Mouse (Mus musculus): Measurements from ENCODE around the gene Ccn5. TPM values are rescaled to one million over a fixed set of nuclear protein-coding genes. Genes with fewer than 3 reads are reported as not detected.

The Ccn5 gene
- polyA plus RNA-seq (2016; fragmentation: Nextera tagmentation; extraction: Ambion mirVana) = 0.14 and 0.26 TPM in 2 replicates

DNA sequence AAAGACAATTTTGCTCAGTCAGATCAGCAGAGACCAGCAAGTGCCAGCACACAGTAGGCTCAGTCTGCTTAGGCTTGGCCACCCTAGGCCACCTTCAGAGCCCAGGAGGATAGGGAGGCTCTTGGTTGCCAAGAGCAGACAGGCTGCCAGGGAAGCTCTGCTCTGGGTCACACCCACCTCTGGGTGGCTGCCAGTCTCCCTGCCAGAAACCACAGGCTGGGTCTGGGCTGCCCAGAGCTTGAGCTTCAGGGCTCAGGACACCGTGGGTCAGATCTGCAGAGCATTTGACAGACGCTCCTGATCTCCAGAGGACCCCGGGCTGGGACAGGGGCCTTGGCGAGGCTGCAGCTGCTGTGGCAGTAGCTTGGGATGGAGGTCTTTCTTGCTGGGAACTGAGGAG, at the start of gene Ccn5:
TSS of gene Ccn5 (plus strand) at position 255 of the 400 bp plus-strand sequence.
- WGBS = 63% methylated on average over 4 of the region's 4 CpGs
- H3K4me3 ChIP-seq = no peak within 1 kb of the TSS
- H3K4me1 ChIP-seq (replicated peaks) = no peaks in the 10 kb centered on the region
- peaks cover 20% of the 10 kb centered on the region for H3K27me3 ChIP-seq (replicated peaks)
- no peak for ATAC-seq (ENCODE audit: insufficient number of reproducible peaks, low FRiP score)
- no peak within 1 kb of the TSS for H3K27ac ChIP-seq (ENCODE audit: poor library complexity, severe bottlenecking)
- no peaks in the 10 kb centered on the region for H3K36me3 ChIP-seq
- H3K9me3 ChIP-seq (replicated peaks) = no peaks in the 10 kb centered on the region
- no peak within 1 kb of the TSS for H3K9ac ChIP-seq
- H3K4me2 ChIP-seq = no peak within 1 kb of the TSS

DNA sequence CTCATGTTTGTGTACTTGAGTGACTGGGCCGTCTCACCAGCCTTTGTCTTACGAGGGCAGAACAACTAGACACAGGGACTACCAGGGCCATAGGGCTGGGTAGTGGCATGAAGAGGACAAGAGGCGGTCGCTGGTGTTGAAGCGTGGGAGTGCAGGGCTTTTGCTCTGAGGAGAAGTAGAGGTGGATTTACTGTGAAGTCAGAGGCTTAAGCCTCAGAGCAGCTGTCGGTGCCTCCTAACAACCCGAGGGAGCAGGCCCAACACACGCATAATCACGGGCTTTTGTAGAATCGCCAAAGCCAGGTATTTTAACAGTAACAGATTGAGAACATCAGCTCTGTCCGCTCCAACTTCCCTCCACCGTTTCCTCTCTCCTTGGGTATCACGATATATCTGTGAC, 44.0 kb upstream of the Ccn5 start:
- Histone ChIP-seq H3K36me3 (no peaks in the 10 kb centered on the region), H3K27me3 (replicated peaks) (peaks cover 55% of the 10 kb centered on the region), H3K9me3 (replicated peaks) (no peaks in the 10 kb centered on the region), H3K9ac (no peak overlapping the region), H3K4me1 (replicated peaks) (no peaks in the 10 kb centered on the region), H3K4me2 (no peak overlapping the region), H3K27ac (ENCODE audit: poor library complexity, severe bottlenecking) (no peak overlapping the region), H3K4me3 (no peak overlapping the region)
- no peak for ATAC-seq (ENCODE audit: insufficient number of reproducible peaks, low FRiP score)
- 19% methylated on average over 13 of the region's 13 CpGs for WGBS

DNA sequence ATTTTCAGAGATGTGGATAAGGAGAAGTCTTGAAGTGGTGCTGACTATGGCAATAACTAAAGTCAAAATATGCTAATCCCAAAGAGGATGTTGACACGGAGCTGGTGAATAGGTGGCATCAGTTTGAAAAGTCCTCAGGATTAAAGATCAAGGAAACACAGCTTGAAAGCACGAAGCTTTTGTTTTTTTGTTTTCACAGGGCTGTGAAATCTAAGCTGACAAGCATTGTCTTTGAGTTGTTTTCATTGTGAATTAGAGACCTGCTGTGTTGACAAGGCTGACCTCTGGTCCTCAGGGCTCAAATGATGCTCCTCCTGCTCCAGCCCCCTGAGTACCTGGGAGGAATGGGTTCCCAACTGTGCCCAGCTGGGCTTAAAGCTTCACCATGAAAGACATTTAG, 43.6 kb upstream of the Ccn5 start:
- no peaks in the 10 kb centered on the region for H3K4me1 ChIP-seq (replicated peaks)
- ATAC-seq (ENCODE audit: insufficient number of reproducible peaks, low FRiP score) = no peak
- H3K27me3 ChIP-seq (replicated peaks) = peaks cover 51% of the 10 kb centered on the region
- no peak overlapping the region for H3K9ac ChIP-seq
- no peak overlapping the region for H3K27ac ChIP-seq (ENCODE audit: poor library complexity, severe bottlenecking)
- H3K9me3 ChIP-seq (replicated peaks) = no peaks in the 10 kb centered on the region
- H3K4me3 ChIP-seq = no peak overlapping the region
- H3K36me3 ChIP-seq = no peaks in the 10 kb centered on the region
- no peak overlapping the region for H3K4me2 ChIP-seq
- WGBS = 6% methylated on average over 2 of the region's 2 CpGs

- Histone ChIP-seq H3K27ac (ENCODE audit: poor library complexity, severe bottlenecking) (no peak overlapping the region), H3K4me2 (no peak overlapping the region), H3K36me3 (no peaks in the 10 kb centered on the region), H3K9me3 (replicated peaks) (no peaks in the 10 kb centered on the region), H3K27me3 (replicated peaks) (peaks cover 40% of the 10 kb centered on the region), H3K4me1 (replicated peaks) (peaks cover 14% of the 10 kb centered on the region), H3K9ac (no peak overlapping the region), H3K4me3 (no peak overlapping the region)
- 78% methylated on average over 4 of the region's 4 CpGs for WGBS
- ATAC-seq (ENCODE audit: insufficient number of reproducible peaks, low FRiP score) = no peak
Observed at GRCm38 (mm10) chr2:163778896-163779295, 41.8 kb upstream of the Ccn5 start.

GRCm38 (mm10) chr2:163783368-163783767, 37.3 kb upstream of the Ccn5 start:
- Histone ChIP-seq H3K9me3 (replicated peaks) (no peaks in the 10 kb centered on the region), H3K27ac (ENCODE audit: poor library complexity, severe bottlenecking) (peak overlapping the region; percentile 31), H3K4me3 (no peak overlapping the region), H3K4me2 (no peak overlapping the region), H3K4me1 (replicated peaks) (peaks cover 16% of the 10 kb centered on the region), H3K9ac (no peak overlapping the region), H3K36me3 (no peaks in the 10 kb centered on the region), H3K27me3 (replicated peaks) (peaks cover 8% of the 10 kb centered on the region)
- ATAC-seq (ENCODE audit: insufficient number of reproducible peaks, low FRiP score) = no peak
- 55% methylated on average over 6 of the region's 6 CpGs for WGBS

DNA sequence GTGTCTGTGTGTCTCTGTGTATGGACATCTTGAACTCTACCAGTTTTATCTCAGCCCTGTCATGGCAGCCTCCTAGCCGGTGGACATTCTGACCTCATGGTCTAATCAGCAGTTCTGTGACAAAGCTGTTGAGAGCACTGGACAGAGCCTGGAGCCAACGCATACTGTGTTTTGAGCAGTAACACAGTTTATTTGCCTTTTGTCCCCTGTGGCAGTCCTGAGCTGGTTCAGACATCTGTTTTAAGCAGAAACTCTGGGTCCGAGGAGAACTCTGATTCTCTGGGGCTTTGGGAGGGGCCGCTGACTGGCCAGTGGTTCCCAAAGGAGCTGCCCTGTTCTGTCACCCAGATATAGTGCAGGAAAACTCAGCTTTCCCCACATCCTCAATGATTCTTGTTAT, 36.8 kb upstream of the Ccn5 start:
- peaks cover 8% of the 10 kb centered on the region for H3K27me3 ChIP-seq (replicated peaks)
- H3K4me2 ChIP-seq = no peak overlapping the region
- WGBS = 26% methylated on average over 4 of the region's 4 CpGs
- no peak overlapping the region for H3K4me3 ChIP-seq
- ATAC-seq (ENCODE audit: insufficient number of reproducible peaks, low FRiP score) = no peak
- peak overlapping the region; percentile 31 for H3K27ac ChIP-seq (ENCODE audit: poor library complexity, severe bottlenecking)
- peaks cover 16% of the 10 kb centered on the region for H3K4me1 ChIP-seq (replicated peaks)
- no peaks in the 10 kb centered on the region for H3K9me3 ChIP-seq (replicated peaks)
- no peak overlapping the region for H3K9ac ChIP-seq
- no peaks in the 10 kb centered on the region for H3K36me3 ChIP-seq

GRCm38 (mm10) chr2:163787086-163787485, 33.6 kb upstream of the Ccn5 start:
- no peak for ATAC-seq (ENCODE audit: insufficient number of reproducible peaks, low FRiP score)
- Histone ChIP-seq H3K4me2 (no peak overlapping the region), H3K27ac (ENCODE audit: poor library complexity, severe bottlenecking) (no peak overlapping the region), H3K9me3 (replicated peaks) (no peaks in the 10 kb centered on the region), H3K9ac (no peak overlapping the region), H3K27me3 (replicated peaks) (no peaks in the 10 kb centered on the region), H3K4me3 (no peak overlapping the region), H3K4me1 (replicated peaks) (peaks cover 16% of the 10 kb centered on the region), H3K36me3 (no peaks in the 10 kb centered on the region)
- 81% methylated on average over 6 of the region's 6 CpGs for WGBS

DNA sequence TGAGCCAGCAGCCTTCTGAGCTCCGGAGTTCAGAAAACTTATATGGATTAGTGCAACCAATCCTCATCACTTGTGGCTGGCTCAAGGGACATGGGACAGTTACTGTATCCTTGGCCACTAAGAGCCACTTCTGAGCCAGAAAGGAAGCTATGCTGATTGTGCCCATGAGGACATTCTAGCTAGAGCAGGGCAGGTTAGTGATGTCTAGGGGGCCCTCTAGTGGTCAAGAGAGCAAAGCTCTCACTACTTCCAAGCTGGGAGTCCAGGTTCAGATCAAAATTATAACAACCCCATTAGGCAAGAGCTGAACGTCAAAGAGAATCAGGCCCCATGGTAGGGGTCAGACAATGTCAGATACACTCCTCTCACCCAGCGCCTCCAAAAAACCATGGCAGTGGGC, 33.0 kb upstream of the Ccn5 start:
- Histone ChIP-seq H3K9me3 (replicated peaks) (no peaks in the 10 kb centered on the region), H3K36me3 (no peaks in the 10 kb centered on the region), H3K27ac (ENCODE audit: poor library complexity, severe bottlenecking) (no peak overlapping the region), H3K9ac (no peak overlapping the region), H3K27me3 (replicated peaks) (no peaks in the 10 kb centered on the region), H3K4me1 (replicated peaks) (peaks cover 14% of the 10 kb centered on the region), H3K4me3 (no peak overlapping the region), H3K4me2 (no peak overlapping the region)
- peak; percentile 42; the same call in 1 of the 2 replicates for ATAC-seq (ENCODE audit: insufficient number of reproducible peaks, low FRiP score)
- 43% methylated on average over 3 of the region's 3 CpGs for WGBS

GRCm38 (mm10) chr2:163788484-163788883, 32.2 kb upstream of the Ccn5 start:
- Histone ChIP-seq H3K4me3 (no peak overlapping the region), H3K27me3 (replicated peaks) (no peaks in the 10 kb centered on the region), H3K27ac (ENCODE audit: poor library complexity, severe bottlenecking) (no peak overlapping the region), H3K36me3 (no peaks in the 10 kb centered on the region), H3K4me2 (no peak overlapping the region), H3K9ac (no peak overlapping the region), H3K9me3 (replicated peaks) (no peaks in the 10 kb centered on the region), H3K4me1 (replicated peaks) (peaks cover 6% of the 10 kb centered on the region)
- WGBS = 73% methylated on average over 4 of the region's 4 CpGs
- ATAC-seq (ENCODE audit: insufficient number of reproducible peaks, low FRiP score) = no peak

DNA sequence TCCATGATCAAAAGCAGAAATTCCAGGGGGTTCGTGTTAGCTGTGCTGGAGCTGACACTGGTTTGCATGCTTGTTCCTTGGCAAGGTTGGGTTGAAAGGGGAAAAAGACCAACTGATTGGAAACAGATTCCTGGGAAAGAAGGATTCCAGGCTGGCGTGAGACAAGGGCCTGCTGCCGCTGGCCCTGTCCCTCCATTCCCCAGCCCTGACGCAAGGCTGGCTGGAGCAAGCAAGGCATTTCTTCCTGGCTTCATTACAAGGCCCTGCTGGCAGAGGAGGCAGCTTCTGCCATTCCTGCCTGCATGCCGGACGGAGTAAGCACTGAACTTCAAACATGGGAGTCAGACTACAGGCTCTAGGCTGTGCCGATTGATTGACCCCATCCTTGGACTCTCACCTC, 22.2 kb upstream of the Ccn5 start:
- Histone ChIP-seq H3K9ac (no peak overlapping the region), H3K4me2 (no peak overlapping the region), H3K27ac (ENCODE audit: poor library complexity, severe bottlenecking) (no peak overlapping the region), H3K9me3 (replicated peaks) (peaks cover 3% of the 10 kb centered on the region; the same call in 1 of the 2 replicates), H3K36me3 (no peaks in the 10 kb centered on the region), H3K27me3 (replicated peaks) (0 out of 2 replicates have a peak, but pooled peaks cover under 1% of the 10 kb centered on the region), H3K4me1 (replicated peaks) (0 out of 2 replicates have a peak, but pooled peaks cover 4% of the 10 kb centered on the region), H3K4me3 (no peak overlapping the region)
- 56% methylated on average over 7 of the region's 7 CpGs for WGBS
- ATAC-seq (ENCODE audit: insufficient number of reproducible peaks, low FRiP score) = no peak

DNA sequence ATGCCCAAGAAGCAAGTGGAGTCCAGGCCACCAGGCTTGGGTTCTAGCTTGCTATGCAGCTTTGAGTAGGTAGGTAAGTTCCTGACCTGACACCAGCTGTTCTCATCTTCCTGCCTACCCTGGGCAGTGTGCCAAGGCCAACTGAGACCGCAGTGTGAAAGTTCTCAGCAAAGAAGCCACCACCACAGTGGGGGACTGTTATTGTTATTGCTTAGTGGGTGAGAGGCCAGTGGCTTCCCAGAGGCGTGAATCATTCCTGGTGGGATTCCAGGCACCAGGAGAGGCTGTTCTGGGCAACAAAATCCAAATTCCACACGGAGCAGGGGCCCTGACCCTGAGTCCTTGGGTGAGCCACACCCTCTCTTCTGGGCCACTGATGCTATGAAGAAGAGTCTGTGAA, 19.8 kb upstream of the Ccn5 start:
- Histone ChIP-seq H3K4me1 (replicated peaks) (0 out of 2 replicates have a peak, but pooled peaks cover 4% of the 10 kb centered on the region), H3K27ac (ENCODE audit: poor library complexity, severe bottlenecking) (no peak overlapping the region), H3K4me3 (no peak overlapping the region), H3K9me3 (replicated peaks) (peaks cover 3% of the 10 kb centered on the region; the same call in 1 of the 2 replicates), H3K27me3 (replicated peaks) (0 out of 2 replicates have a peak, but pooled peaks cover 6% of the 10 kb centered on the region), H3K36me3 (no peaks in the 10 kb centered on the region), H3K4me2 (no peak overlapping the region), H3K9ac (no peak overlapping the region)
- ATAC-seq (ENCODE audit: insufficient number of reproducible peaks, low FRiP score) = no peak
- WGBS = 27% methylated on average over 3 of the region's 3 CpGs

DNA sequence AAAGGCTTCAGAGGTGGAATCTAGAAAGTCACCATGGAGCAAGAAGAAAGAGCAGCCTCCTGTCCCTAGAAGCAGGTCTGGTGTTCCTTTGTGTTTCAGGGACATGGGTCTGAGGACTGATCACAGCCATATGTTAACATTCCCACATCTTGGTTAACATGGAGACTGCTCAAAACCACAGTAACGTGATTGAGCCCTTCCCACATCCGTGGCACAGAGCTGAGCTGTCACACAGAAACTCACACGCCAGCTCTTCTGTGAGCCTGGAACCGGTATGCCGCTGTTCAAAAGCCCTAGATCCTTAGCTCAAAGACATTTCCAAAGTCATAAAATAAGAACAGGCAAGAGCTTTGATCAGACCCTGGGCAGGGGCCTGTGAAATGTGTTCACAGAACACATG, 19.3 kb upstream of the Ccn5 start:
- Histone ChIP-seq H3K27ac (ENCODE audit: poor library complexity, severe bottlenecking) (no peak overlapping the region), H3K36me3 (no peaks in the 10 kb centered on the region), H3K9me3 (replicated peaks) (no peaks in the 10 kb centered on the region), H3K4me2 (no peak overlapping the region), H3K4me3 (no peak overlapping the region), H3K9ac (no peak overlapping the region), H3K27me3 (replicated peaks) (0 out of 2 replicates have a peak, but pooled peaks cover 6% of the 10 kb centered on the region), H3K4me1 (replicated peaks) (0 out of 2 replicates have a peak, but pooled peaks cover 4% of the 10 kb centered on the region)
- ATAC-seq (ENCODE audit: insufficient number of reproducible peaks, low FRiP score) = no peak
- WGBS = 79% methylated on average over 5 of the region's 5 CpGs

Data from heart, embryonic 12.5 days (tissue).